Mouse (Mus musculus) heart, postnatal 10 days (tissue): ENCODE measurements around the gene Tinf2. TPM values are rescaled to one million over a fixed set of nuclear protein-coding genes. Genes with fewer than 3 reads are reported as not detected.

Experiments
- DNase-seq, 2 experiments: peaks; one replicate each; pipeline ENCODE4 v3.0.0; 2021
- intact Hi-C: fragments of 180-260 bp; cut with DNase I; formaldehyde crosslinking; loops from one replicate; pipeline ENCODE4 v1.15.1; 2025
- total RNA-seq, 2 experiments: library from RNA; stranded (reverse); gene quantifications; 2 replicates each; pipeline ENCODE4 v1.2.3; 2021

Gene Tinf2
- total RNA-seq, 2 experiments from 2014 or later: 14.2 to 16.5 TPM

DNA sequence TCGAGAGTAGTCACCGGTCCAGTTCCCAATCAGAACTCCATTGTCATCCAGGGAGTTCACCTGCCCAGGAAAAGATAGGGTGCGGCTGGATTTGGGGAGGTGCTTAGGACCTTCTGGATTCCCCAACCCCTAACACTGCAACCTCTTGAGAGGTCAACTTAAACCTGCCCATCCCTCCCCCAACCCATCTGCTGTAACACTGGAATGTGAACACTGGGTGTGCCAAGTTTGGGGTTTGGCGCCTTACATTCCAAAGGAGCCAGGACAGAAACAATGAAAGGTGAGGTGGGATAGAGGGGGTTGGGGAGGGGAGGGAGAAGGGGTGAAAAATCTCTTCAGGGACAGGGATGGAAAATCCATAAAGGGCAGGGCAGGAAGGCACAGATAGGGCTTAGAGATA is 27.9 kb upstream of the Tinf2 start:
- DNase-seq: no peak
- intact Hi-C loops: no loop called here

DNA sequence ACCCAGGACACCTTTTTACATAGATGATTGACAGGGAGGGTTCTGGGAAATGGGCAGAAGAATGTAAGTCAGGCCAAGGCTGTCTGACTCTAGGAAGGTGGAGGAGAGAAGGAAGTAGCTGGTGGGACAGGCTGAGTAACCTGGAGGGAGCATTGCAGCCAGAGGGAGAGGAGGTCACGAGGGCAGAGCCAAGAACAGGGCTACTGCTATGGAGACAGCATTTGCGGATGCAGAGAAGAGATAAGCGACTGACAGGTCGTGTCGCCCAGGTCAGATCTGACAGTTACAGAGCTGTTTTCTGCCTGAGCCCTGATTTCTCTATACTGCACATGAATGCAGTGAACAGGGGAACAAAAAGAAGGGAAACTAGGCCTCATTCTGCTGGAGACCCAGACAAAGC is 25.8 kb upstream of the Tinf2 start:
- intact Hi-C loops: no loop called here
- no peak for DNase-seq

DNA sequence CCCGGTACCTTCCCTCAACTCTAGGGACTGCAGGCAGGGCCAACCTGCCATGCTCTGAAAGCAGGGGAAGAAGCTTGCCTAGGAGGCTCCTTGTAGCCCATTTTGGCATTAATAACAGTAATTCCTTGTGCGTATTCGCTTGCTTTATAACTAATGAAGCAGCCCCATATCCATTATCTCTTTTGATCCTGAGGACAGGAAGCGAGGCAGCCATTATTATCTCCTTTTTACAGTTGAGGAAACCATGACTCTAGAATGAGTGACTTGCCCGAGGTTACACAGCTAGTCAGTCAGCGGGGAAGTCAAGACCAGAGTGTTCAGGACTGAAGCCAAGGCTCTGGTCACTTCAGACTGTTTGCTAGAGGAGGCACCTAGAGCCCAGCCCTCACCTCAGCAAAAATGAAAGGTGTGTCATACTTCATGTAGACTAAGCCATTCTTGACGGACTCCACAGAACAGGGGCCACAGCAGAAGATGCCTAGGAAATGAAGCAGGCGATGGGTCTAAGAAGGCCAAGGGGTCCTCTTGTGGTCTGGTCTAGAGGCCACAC is 24.5 kb upstream of the Tinf2 start:
- no peak for DNase-seq
- intact Hi-C loops: no loop called here

DNA sequence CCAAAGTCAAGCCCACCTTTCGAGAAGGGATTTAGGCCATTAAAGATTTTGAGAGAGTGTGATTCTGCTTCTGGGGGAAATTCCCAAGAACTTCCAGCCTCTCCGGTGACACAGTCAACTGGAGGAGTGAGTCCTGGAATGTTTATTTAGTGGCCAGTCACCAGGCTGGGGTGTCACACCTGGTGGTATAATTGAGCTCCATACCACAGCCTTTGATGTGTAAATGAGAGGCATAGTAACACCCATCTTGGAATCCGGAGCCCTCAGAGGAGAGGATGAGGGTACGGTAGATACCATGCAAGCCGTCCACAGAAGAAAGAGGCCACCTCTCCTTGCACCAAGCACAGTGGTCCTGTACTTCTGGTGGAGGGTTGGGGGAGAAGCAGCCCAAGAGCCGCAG is 21.1 kb upstream of the Tinf2 start:
- intact Hi-C loops: no loop called here
- no peak for DNase-seq

DNA sequence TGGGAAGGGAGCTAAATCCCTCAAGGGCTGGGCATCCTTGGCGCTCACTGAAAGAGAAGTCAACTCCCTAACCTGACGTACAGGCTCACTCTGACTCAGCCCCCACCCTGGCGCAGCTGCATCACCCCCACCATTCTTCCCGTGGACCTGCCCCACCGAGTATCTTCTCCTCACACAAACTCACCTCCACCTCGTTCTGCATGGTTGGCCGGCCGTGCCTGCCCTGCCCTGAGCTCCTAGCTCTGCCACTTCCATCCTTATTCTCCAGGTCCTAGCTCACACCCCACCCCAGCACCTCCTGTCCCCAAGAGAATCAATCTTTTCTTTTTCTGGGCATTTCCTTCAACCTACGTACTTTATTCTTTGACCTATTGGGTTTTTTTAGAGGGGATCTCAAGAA is 19.5 kb upstream of the Tinf2 start:
- no peak for DNase-seq
- intact Hi-C loops: no loop called here

DNA sequence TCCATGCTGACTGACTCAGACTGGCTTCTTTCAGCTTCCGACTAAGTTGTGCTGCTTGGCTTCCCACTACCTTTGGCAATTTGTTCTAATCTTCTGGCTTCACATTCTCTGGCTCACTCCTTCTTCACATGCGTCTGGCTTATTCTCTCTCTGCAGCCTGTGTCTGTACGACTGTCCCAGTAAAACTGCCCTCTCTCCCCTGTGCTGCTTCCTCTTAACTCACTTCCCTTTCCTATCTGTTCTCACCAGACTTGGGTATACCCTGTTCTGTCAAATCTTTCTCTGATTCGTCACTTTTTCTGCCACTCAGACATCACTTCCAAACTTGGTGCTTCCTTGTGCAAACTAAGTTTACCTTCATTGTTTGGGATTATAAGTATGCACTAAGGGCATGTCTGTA is 15.6 kb upstream of the Tinf2 start:
- intact Hi-C loops: no loop called here
- DNase-seq: no peak

DNA sequence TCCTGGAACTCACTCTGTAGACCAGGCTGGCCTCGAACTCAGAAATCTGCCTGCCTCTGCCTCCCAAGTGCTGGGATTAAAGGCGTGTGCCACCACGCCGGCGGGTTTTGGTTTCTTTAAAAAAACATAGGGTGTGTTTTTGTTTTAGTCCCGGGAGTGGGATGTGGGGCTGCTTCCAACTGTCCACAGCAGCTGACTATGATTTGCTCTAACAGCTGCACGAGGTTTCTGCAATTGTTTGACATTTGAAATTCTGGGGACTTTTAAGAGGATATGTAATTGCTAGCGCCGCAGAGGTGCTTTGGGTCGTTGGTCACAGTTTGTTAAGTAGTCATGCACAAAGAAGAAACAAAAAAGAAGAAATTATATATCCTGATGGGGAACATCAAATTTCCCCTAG is 7.8 kb upstream of the Tinf2 start:
- intact Hi-C loops: no loop called here
- no peak for DNase-seq

DNA sequence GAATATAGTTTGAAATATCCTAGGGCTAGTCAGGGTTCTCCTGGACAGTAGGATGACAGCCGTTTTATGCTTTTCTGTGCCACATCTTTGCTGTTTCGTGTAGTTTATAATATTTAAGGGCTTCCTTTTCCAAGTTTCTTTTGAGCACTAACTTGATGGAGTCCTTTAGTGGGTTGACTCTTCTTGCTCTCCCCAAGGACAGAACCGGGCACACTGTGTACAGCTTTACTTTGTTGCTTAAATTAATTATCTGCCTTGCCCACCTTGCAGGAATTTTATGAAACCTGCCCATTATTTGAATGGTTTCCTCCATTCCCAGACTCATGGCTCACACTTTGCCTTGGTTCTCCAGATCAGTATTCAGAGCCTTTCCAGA is 486 bp upstream of the Tinf2 start:
- intact Hi-C loops: loop anchor here (1.0 to 2.0 kb wide), 2 partner anchors 39 to 61 kb away; no protein-coding TSS in a partner anchor
- no peak for DNase-seq

DNA sequence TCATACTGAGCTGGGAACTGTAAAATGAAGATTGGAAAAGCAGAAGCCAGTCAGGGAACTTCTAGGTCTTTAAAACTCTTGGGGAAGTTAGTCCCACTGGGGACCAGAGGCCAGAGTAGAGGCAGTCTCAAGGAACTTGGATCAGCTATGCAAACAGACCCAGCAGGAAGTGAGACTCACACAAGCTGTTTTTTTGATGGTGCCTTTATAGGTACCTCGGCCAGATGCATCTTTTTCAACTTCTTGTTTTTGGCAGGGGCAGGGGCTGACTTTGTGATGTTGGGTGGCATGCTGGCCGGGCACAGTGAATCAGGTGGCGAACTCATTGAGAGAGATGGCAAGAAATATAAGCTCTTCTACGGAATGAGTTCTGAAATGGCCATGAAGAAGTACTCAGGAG is 4.0 kb downstream of the Tinf2 start:
- no peak for DNase-seq

DNA sequence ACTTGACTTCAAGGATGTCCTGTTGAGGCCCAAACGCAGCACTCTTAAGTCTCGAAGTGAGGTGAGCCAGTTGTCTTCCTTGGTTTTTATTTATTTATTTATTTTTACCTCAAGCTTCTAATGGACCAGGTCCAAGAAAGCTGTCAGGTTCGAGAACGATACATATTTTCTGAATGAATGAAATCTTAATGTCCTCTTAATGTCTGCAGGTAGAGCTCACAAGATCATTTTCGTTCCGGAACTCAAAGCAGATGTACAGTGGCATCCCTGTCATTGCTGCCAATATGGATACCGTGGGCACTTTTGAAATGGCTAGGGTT is 8.9 kb downstream of the Tinf2 start:
- DNase-seq: no peak
- intact Hi-C loops: no loop called here

More for the DNA sequence above, 4.0 kb downstream of the Tinf2 start:
- intact Hi-C loops: no loop called here

DNA sequence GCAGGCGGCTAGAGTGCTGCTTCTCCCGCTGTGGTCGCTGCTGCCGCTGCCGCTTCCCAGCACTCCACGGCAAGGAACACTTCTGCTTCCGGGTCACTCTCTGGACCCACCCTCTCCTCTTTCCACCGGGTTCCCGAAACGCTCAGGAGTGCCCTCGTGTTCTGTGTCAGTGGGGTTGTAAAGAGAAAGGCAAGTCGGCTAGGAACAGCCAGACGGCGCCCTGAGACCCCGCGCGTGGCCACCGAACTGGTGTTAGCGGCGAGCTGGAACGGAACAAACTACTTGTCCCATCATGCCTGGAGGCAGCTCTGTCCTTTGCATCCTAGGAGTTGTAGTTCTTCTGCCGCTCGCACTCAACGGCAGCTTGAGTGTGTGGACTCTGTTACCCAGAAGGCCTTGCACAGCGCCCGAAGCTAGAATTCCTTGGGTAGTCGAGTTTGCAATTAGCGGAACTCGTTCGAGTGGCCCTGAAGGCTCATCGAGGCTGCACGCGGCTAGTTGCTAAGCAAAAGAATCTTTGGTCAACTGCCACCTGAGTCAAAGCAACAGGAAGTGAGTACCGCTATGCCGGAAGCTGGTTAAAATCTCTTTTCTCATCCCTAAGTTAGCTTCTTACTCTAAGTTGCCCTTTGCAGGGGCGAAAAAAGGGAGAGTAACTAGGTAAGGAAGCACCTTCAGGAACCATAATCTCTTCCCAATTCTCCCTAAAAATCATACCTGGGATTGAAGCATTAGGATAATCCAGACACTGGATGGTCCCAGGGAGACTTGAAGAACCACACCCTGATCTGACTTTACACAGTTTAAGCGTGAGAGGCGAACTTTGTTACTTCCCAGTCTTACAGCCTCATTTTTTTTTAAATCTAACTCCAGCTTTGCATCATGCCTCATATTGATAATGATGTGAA is 9.5 kb downstream of the Tinf2 start, which contains the start of the genes Gmpr2 and Nedd8:
Gene Gmpr2 (plus strand): TSS at position 109 of the 908 bp plus-strand sequence.
Gene Nedd8 (minus strand): TSS at position 292 of the 908 bp plus-strand sequence.
- DNase-seq: peak; percentile 93 to 94
- intact Hi-C loops: no loop called here

DNA sequence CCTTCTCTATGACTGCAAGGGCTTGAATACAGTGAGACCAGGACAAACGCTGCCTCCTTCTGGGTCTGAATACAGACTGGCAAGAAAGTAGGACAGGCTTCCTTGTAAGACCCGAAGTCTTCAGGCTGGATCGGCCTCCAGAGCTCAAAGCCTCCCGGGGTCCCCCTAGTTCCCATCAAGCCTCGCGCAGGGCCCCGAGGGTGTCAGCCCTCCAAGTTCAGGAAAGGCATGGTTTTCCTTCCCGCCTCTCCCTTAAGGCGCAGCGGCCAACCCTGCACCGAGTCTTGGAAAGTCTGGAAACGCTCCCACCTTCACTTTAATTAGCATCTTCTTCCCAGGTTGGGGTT is 10.2 kb downstream of the Tinf2 start:
- no peak for DNase-seq
- intact Hi-C loops: no loop called here

DNA sequence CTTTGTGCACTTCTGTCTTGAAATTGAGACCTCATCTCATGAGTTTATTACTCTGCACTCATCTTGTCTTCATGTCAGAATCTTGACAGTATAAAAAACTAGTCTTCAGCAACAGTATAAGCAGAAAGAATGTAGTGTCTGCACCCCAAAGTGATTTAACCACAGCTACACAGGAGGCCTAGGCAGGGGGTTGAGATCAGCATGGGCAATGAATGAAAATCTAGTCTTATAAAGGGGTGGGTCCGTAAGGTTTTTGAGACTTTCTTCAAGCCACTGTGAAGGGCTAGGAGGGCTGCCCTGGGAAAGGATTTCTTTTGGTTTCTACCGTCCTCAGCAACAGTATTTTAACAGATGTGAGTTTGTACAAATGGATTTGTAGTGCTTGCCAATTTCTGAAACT is 21.0 kb downstream of the Tinf2 start:
- DNase-seq: no peak
- intact Hi-C loops: loop anchor here (2.0 kb wide), 1 partner anchor 16 kb away; no protein-coding TSS in a partner anchor

DNA sequence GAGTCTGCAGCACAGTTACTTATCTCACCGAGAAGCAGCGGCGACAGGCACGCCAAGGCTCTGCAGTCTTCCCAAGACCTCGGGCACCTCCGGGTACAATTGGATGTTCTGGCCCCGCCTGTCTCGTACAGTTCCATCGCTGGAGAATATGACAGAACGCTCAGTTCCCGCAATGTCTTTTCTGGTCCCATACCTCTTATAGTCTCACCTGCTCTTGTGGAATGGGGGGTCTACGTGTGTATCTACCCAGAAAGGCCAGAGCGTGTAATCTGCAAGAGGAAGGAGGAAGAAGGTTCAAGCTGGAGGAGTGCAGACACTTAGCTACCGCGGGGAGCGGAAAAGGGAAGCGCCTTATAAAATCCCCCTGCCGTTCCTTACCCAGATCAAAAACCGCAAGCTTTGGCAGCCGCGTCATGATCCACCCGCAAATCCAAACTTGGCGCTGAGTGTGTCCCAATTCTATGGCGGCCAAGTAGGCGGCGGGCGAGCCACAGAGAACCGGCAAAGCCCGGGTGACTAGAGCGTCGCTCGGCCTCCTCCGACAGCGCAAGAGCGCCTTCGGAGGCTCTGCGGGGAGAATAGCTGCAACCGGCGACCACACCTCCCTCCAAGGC is 21.6 kb downstream of the Tinf2 start, which contains the start of gene Mdp1:
Gene Mdp1 (minus strand): TSS at position 549 of the 614 bp plus-strand sequence.
- intact Hi-C loops: loop anchor here (2.0 kb wide), 1 partner anchor 15 kb away; no protein-coding TSS in a partner anchor
- peak; percentile 82 to 87 for DNase-seq

DNA sequence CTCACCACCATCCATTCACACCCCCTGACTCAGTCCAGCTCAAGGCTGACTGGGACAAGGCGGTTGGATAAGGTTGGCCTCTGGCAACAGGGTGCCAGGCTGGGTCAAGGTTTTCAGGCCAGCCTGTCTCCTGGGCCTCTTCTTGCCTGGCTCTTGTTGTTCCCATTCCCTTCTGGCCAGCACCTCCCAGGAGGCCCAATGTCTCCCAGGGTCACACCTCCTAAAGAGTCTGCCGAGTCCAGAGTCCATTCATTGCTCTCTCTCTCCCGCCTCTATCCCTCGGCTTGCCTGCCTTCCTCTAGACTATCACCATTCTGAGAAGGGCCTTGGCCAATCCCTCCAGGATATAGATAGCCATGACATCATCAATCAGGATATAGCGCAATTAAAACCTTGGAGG is 23.6 kb downstream of the Tinf2 start:
- intact Hi-C loops: no loop called here
- peak in 1 of 2 experiments; percentile 14 for DNase-seq

DNA sequence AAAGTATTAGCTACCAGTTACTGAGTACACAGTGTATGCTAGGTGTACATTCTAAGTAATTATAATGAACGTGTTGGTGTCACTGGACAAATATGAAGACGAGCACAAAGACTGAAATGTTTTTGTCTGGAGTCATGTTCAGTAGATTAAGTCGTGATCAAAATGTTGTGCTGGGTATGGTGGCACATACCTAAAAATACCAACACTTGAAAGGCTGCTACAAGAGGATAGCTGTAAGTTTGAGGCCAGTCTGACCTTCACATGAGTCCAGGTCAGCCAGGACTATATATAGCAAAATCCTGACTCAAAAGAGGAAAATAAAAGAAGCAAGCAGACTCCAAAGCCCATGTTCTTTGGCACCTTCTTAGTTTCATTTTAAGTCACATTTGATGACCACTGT is 24.7 kb downstream of the Tinf2 start:
- DNase-seq: peak; percentile 38 to 45
- intact Hi-C loops: no loop called here

DNA sequence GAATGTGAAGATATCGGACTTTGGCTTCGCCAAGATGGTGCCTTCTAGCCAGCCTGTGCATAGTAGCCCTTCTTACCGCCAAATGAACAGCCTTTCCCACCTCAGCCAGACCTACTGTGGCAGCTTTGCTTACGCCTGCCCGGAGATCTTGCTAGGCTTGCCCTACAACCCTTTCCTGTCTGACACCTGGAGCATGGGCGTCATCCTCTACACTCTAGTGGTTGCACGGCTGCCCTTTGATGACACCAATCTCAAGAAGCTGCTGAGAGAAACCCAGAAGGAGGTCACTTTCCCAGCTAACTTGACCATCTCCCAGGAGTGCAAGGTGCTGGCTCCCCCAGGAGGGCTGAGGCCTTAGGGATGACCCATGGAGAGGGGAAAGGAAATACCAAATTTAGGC is 30.1 kb downstream of the Tinf2 start:
- no peak for DNase-seq
- intact Hi-C loops: no loop called here

DNA sequence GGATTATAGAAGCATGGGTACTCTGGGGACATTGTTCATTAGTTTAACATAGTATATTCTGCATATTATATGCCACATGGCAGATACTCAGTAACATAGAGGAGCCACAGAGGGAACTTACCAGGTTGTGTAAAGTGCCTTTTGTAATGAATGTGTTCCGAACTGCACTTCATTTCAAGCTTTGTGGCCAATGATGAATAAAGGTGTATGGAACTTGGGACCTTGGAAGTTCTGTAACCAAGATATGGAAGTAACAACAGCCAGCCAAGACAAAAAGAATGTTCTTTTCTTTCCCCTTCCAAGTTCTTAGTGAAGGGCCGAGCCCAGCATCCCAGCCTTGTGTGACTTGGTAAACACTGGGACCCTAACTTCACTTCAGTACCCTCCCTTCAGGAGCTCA is 31.7 kb downstream of the Tinf2 start, which contains the start of gene Tssk4:
Gene Tssk4 (plus strand): TSS at position 301 of the 400 bp plus-strand sequence.
- intact Hi-C loops: no loop called here
- no peak for DNase-seq

DNA sequence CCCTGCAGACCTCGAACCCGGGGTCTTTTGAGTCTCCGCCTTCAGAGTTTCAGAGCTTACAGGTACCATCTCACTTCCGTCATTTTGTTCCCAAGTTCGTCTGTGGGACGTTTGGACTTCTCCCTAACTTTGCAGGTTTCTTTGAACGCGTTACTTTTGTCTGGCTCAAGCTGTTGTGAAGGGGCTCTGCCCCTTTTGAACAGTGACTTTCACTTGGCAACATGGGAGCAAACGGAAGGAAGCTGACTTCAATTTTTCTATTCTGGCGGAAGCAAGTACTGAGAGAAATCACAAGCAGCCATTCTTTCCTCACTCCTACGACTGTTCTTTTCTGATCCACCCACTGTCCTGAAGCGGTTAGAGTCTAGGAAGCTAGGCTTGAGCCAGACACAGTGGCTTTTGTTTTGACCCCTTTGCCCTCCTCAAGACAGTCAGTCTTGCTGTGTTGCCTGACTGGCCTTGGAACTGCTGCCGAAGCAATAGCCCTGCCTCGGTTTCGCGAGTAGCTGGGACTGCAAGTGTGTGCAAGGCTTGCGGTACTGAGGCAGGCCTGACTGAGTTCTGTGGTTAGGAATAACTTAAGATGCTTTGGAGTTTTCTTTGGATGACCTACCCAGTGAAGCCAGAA is 37.2 kb downstream of the Tinf2 start:
- DNase-seq: peak; percentile 38 to 56

DNA sequence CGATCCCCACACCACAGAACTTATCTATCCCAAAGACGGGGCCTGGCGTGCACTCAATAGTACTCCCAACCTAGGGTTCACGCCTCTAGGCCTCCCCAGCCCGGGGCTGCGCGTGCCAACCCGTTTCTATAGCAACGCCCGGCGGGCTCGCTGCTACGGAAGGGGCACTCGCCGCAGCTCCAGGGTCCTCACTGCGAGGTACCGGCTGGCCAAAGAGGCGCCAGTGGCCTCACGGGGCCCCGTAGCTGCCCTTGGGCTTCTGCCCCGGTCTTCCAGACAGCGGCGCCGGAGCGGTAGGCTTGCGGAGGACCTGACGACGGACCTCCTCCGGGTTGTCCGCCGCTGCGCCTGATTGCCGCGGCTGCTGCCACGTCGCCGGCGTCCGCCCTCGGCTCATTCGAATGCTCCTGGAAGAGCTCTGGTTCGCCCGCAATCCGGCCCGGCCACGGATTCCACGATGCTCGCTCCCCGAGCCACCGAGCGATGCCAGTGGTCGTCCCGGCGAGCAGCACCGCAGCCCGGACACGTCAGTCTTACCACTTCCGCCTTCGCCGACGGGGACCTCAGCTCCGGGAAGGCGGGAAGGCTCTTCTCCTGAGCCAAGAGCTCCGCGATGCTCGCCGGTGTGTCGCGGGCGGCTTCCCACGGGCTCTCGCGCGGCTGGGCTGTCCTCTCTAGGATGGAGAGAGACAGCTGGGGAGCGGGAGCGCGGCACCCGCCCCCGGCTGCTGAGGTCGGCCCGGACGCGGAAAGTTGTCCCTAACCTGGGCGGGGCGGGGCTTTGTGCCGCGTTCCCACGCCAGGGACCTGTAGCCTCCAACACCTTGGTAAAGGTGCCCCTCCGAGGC is 38.3 kb downstream of the Tinf2 start, which contains the start of gene Tm9sf1:
Gene Tm9sf1 (minus strand): TSS at position 747 of the 848 bp plus-strand sequence.
- DNase-seq: peak; percentile 92 to 95
- intact Hi-C loops: no loop called here

More for the DNA sequence above, 37.2 kb downstream of the Tinf2 start:
- intact Hi-C loops: loop anchor here (2.0 kb wide), 1 partner anchor 16 kb away; the partner anchor contains the start of gene Mdp1
